Mouse (Mus musculus) 416B (cell line): ENCODE data around the gene Sgcb.
"Not testable (repeated sequence)": the region's sequence is repeated elsewhere in the genome, so short reads cannot be mapped to it uniquely, and the experiment has no call there.

Experiments
- DNase-seq: peaks from one replicate; pipeline ENCODE4 v3.0.0; 2011; ENCODE audit warnings: low read depth

Sgcb gene

DNA sequence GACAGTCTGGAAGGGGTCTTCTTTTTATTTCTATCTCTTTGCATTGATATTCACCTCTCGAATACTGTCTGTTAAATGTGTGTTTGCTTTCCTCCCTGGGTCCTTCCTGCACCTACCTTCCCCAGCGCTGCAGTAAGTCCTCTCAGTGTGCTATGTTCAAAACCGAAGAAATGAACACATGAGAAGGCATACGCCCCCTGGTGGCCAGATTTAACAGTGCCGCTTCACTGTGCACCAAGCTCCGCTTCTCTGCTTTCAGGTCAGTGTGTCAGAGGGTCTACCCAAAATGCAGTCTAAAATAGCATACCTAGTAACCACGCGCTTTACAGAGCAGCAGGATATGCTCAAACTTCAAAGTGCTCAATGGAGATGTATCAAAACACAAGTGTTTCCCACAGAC is 14.4 kb downstream of the Sgcb start:
- DNase-seq, result peak; percentile 68

DNA sequence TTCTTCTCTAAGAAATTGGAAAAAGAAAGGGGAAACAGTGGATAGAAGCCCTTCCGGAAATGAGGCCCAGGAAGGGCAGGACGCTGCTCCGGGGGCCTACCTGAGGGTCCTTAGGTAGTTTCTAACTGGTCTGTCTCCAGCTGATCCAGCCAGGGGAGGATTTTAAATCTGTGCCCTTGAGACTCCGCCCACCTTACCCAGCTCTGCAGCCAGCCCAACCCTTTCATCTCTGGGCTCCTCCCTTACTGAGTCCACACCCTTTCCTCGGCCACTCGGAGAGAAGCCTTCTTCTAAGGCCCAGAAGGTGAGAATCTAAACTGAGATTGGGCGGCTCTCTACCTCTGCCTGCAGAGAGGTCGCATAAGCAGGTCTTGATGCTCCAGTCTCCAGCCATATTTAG is 15.3 kb downstream of the Sgcb start, which contains the start of gene Lrrc66:
Lrrc66 (minus strand) TSS at position 236 of the 400 bp plus-strand sequence.
- DNase-seq, result no peak

DNA sequence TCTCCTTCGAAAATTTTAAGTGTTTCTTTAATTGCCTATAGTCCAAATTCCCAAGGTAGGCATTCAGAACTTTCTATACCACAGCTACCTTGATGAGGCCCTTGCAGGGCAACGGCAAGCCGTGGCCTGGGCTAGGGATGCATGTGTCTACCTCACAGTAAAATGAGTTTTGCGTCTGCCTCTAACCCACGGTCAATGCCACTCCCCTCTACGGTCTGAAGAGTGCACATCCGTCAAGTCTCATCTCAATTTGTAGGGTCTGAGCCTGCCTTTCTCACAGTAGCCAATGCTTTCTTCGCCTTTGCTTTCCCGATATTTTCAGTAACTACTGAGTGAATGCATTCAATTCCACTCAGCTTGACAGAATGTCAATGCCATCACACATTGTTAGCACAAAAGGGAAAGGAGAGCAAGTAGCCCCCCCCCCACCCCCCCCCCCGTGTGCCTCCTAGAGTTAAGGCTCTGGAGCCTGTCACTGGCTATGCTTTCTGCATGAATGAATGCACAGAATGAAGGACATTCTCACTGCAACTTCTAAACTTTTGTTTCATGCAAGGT is 16.5 kb downstream of the Sgcb start:
- DNase-seq, result no peak

DNA sequence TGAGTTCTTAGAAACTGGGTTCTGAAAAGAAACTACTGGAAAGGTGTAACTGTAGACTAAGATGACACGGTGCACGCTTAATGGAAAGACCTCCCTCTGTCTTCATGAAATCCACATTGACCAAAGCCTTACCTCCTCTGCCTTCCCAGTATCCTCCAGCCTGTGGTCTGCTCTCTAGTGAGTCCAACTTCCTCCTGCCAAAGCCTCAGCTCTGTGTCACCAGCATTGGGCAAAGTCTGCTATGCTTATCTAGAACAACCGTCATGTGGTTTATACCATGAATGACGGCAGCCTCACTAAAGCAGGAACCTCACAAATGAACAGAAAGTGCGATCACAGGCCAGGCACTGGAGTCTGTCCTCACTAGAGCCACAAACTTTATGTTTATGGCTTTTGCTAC is 17.4 kb downstream of the Sgcb start:
- peak; percentile 97 for DNase-seq

DNA sequence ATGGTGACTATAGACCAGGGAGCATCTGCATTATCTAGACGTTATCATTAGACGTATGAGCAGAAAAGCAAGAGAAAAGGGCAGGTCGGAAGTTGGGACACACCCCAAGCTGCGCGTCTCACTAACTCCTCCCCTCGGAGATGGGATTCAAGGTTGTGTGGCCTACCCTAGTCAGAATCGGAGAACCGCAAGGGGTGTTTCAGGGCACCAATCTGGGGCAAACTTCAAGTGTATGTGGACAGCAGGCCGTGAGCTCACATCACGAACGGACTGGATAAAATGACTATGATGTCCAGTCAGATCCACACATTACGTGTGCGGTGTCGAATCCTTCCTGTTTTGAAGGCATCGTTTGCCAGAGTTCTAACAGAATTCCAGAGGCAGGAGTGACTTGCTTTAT is 19.6 kb downstream of the Sgcb start:
- DNase-seq, result no peak

DNA sequence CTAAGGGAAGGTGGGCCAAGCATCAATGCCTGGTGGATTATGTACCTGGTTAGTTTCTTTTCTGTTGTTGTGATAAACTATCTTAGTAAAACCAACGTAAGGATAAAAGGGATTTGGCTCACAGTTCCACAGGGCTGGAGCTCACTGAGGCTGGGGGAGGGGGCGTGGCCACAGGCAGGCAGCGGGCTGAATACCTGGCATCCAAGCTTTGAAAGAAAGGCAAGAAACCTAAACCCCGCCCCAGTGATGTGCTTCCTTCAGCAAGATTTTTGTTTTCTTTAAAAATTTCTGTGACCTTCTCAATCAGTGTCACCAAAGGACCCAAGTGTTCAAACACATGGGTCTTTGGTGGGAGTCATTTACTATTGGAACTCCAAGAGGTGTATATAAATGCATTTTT is 20.0 kb downstream of the Sgcb start:
- DNase-seq, result no peak

DNA sequence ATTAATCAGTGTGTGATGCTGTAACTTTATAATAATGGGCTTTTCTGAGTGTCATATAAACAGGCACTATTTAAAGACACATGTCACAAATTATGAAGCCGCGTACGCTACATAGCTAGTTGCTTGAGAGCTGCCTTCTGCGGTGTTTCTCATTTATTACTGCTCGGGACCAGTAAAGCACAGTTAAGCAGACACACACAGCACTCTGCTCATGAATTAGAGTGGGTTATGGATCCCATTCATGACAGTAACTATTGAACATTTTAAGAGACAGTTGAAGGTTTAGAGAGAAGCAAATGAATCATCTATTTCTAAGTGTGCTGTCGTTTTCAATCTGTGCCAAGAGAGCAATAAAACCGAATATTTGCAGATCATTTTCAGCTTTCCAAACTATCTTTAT is 20.7 kb downstream of the Sgcb start:
- DNase-seq, result no peak

DNA sequence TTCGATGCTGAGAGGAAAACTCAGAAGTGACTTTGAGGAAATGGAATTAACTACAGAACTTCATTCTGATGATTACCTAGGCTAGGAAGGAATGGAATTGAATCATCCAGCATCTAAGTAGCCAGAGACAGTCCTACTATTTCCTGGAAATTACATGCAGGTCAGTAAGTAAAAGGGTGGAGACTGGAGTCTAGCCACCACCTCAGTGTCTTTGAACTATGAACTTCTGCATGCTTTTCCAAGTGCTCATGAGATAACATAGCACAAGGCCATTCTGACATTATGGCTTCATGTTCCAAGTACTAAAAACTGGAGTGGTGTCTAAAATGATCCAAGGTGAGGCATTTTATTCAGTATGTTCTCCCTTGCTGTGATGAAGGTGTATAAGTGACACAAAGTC is 22.1 kb downstream of the Sgcb start:
- no peak for DNase-seq

DNA sequence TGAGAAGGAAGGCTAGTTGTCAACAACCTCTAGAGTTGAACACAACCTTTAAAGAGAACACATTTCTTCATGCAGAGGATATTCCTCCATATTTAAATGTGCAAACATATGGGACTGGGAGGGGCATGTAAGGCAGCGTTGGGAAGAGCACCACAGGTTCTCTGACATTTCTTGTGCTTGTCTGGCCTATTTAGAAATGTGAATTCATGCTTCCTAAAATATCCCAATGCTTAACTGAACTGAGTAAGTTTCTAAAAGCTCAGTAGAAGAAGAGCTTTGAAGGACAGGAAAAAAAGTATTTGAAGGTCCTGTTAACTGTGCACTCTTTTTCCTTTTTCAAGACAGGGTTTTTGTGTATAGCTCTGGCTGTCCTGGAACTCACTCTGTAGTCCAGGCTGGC is 28.6 kb downstream of the Sgcb start:
- no peak for DNase-seq

DNA sequence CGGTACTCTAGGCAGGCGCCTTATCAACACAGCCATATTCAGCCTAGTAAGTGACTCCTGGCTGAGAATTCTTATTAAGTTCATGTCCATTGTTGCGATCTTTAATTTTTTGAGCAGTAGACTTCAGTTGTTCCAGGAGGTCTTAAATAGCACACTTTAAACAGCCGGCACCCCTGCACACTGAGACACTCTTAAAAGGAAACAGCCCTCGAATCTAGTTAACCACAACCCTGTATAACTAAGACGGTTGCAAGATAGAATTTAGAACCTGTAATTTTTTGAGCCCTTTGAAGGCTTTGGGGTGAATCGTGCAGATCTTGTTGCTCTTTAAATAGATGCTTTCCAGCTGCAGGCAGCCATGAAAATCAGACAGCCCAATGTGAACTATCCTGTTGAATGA is 32.4 kb downstream of the Sgcb start:
- peak; percentile 43 for DNase-seq

DNA sequence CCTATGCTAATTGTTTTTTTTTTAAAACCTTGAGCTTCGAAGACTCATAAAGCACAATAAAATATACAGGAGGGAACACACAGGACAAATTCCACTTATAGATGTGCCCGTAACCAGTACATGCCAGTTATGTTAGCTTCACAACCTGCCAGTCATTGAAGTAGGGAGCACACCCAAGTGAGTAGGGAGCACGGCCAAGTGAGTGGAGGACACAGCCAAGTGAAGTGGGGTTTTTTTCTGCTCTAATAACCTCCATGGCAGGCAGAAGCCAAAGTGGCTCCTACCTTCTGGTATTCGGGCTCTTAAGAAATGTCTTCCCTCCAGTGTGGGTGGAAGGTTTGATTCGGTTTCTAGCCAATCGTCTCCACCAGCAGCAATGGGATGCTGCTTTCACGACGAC is 34.3 kb downstream of the Sgcb start:
- DNase-seq, result no peak

DNA sequence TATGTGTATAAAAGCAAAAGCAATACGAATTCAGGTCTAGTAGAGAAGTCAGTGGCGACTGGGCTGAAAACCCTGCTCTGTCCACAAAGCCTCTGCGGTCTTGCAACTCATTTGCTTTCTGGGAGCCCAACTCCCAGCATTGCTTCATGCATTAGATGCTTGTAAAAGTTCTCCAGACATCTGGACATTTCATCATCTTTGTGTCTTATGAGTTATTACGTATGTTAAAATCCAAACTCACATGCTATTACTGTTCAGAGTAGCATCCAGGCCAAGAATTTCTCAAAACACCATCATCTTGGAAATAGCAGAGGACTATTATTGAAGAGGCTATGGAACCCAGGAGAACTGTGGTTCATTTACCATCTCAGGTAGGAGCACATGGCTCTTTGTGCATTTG is 36.5 kb downstream of the Sgcb start:
- DNase-seq, result no peak

DNA sequence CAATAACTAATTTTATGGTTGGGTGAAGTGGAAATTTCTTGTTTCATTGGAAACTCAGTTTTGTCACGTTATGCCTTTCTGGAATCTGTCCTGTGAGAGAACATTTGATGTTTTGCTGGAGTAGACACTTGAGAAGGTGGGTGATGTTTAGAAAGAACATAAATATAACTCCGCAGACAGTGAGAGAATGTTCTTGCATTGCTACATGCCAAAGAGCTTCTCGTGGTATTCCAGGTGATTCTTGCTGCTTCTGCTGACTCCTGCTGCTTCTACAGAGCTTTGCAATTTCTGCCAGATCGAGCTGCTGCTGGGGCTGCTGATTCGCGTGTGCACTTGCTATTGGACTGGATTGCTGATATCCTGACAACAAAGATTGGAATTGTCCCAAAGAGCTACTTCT is 42.6 kb downstream of the Sgcb start:
- DNase-seq, result no peak

DNA sequence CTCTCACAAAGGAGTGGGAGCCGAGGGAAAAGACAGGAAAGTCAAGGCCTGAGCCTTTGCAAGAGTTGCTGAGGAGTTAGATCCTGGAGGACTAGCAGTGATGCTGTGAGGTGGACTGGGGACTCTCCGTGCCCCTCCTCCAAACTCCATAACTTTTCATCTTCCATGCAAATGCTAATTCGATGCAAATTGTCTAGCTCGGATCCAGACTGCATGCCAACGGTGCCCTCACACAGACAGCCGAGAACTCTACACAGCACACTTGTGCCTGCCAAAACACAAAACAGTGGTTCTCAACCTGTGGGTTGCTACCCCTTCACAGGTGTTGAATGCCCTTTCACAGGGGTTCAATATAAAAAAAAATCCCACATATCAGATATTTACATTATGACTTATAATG is 43.0 kb downstream of the Sgcb start:
- DNase-seq, result no peak

DNA sequence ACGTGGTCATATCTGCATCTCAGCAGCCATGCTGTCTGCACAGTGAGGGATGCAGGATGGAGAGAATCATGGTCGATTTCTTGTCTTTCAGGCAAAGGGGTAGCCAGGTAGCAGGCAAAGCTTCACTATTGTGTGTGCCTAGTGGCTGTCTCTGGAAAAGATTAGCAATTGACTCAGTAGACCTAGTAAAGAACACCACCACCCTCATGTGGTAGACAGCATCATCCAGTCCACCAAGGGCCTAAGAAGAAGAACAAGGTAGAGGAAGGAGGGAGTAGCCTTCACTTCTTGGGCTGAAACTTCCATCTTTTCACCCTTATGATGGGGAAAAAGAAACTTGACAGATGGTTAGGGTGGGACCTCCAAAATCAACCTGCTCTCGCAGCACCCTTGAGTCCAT is 44.7 kb downstream of the Sgcb start:
- DNase-seq, result no peak

DNA sequence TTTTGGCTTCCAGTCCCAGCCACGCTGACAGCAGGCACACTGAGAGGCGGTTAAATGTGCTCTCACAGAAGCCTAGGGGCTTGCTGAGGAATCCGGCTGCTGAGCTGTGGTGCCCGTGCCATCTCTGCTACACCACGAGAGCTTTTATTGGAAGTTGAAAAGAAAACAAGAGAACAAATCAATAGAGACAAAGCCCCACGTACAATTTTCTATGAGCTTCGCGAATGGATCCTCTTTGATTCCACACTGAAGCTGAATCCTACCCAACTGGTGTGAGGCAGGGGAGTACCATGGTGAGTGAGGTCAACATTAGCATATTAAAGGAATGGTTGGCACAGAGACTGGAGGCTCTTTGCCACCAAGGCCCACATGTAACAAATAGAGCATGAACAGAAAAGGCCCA is 46.2 kb downstream of the Sgcb start:
- no peak for DNase-seq

DNA sequence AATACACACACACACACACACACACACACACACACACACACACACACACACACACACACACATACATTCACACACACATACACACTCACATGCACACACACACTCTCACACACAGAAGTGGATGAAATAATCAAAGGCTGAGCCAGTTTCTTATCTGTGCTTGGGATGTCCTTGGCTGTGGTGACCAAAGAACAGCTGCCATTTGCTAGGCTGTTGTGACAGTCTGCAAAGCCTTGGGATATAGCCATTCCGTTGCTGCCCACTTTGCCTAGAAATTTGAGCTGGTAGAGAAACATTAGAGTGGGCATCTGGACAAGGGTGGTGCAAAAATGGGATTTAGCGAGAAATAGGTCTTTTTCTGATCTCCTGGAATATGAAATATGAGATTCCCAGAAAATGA is 47.6 kb downstream of the Sgcb start:
- no peak for DNase-seq

DNA sequence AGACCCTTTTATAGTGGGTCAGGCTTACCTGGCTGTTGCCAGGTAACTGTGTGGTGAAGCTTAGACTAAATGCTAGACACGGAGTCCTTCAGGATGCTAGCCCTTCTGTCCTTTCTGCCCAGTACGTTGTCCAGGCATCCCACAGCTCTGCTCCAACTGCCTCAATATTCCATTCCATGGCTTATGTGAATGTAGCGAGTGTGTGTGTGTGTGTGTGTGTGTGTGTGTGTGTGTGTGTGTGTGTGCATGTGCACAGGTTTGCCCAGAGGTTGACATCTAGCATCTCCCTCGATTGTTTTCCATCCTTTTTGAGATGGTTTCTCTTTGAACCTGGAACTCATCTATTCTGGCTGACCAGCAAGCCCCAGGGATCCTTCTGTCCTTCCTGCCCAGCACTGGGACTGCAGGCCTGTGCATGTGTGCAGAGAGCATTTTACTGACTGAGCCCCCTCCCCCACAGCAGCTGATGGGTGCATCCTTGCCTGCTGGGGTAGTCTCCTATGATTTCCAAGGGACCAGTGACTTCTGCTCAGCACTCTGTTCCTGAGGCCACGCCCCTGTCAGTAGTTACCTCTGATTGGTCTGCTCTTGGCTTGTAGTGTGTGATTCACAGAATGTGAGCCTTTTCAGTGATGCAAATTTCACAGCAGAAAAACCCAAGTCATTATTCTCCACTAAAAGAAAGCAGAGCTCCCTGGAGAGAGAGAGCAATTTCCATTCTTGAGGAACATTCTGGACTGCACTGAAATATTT is 48.5 kb downstream of the Sgcb start:
- peak; percentile 10 for DNase-seq

DNA sequence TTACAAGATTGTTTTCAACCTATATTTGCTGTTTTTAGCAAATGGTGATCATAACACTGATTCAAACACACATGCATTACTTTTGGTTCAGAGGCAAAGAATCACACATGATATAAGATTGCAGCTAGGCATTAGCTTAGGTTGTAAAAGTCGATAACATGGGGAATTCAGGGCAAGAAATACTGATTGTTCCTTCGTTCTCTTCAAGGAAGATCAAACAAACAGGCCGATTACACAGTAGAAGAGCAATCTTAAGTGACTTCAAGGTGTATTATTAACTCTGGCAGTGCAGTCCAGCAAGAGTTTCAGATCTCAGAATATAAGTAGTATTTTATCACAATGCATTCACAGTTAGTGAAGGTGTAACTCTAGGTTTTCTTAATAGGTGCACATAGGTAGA is 60.5 kb downstream of the Sgcb start:
- no peak for DNase-seq

DNA sequence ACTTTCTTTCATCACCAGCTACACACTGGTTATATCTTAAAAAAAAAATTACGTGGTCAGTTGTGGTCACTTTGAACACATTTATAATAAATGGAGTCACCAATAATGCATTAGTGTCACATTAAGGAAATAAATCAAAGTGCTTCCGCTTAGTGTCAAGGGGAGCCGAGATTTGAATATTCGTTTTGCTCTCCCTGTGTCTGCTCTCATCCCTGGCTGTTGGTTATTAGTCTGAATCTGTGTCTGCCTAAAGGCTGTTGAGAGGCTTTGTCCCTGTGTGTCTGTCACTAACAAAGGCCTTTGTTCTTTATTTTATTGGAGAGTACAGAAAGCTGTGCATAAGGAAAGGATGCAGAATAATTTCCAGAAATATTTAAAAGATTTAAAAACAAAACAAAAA is 61.0 kb downstream of the Sgcb start:
- no peak for DNase-seq

DNA sequence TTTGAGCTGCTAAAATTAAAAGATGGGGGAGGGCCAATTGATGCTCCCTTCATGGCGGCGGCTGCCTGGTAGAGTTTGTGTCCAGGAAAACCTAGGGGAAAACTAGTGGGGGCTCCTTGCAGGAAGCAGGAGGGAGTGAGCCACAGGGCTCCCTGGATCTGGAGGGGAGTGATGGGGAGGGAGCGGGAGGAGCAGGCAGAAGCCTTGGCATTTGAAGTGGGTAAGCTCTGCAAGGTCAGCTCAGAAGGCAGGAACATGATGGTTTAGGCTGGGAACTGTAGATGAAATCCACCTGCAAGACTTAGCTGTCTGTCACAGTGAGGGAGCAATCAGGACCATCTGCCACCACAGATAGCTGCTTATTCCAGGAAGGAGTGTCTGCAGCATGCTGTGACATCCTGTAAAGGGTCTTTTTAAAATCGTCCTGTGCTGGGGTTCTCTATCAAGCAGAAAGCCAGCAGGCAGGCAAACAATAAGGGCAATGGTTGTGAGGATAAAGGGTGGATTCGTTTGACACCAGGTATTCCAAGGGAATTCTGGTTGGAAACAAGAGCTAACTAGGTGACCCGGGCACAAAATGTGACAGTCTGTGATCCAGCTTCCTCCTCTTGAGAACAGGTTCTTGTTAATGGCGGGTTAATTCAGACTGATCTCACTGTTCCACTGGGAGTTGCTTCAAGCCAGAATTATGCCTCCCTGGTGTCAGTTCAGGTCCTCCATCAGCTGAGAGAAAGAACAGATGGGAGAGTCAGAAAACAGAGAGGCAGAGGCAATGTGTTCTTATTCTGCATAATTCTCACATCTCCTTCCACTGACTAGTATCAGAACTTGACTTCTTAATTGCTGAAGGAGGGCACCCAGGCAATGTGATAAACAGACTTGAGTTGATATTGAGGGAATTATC is 62.1 kb downstream of the Sgcb start:
- no peak for DNase-seq

DNA sequence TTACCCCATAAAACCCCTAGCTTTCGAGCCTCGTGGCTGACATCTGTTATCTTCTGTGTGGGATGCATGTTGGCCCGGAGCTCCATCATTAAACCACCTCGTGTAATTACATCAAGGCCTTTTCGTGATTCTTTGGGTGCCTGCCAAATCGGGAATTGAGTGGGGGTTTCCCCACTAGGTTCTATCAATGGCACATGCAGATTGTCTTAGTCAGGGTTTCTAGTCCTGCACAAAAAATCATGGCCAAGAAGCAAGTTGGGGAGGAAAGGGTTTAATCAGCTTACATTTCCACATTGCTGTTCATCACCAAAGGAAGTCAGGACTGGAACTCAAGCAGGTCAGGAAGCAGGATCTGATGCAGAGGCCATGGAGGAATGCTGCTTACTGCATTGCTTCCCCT is 63.6 kb downstream of the Sgcb start:
- not testable (repeated sequence) for DNase-seq
